Mouse (Mus musculus): ENCODE results near the gene Spa17. TPM values are rescaled to one million over a fixed set of nuclear protein-coding genes. Genes with fewer than 3 reads are reported as not detected.

The Spa17 gene
- polyA plus RNA-seq, 1 experiment from 2014 or later: 4.0 TPM

DNA sequence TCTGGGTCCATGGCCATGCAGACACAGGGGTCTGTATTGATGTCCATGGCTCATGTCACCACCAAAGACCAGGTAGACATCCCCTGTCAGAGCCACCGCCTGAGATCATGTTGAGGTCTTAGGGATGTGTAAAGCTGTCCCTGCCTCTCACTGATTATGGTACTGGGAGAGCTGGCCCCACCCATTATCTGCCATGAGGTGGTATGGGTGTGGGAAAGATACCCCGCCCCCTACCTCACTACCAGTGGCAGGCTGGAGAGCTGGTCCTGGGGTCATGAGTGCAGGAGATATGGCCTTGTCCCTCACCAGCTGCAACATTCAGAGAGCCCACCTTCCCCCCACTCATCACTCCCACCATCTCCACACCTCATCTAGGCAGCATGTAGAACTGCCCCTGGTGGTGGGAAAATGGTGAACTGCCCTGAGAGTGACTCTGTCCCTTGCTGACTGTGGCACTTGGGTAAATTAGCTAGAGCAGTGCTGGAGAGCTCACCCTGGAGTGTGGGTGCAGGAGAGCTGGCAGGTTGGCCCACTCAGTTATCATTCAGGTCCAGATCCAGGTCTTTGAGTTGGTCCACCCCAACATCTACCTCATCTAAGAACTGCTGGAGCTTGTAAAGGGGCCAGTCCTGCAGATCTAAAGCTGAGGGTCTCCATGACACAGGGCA is 12.8 kb downstream of the Spa17 start:
- H3K9me3 ChIP-seq (ENCODE audit: control insufficient read depth, low read length): no peaks in the 10 kb centered on the region
- no peaks in the 10 kb centered on the region for H3K27me3 ChIP-seq (ENCODE audit: control insufficient read depth, insufficient read depth, low read length)
- ATAC-seq (ENCODE audit: low FRiP score, low TSS enrichment) (no peak), DNase-seq (ENCODE audit: low spot score) (no peak)
- H3K4me1 ChIP-seq (replicated peaks; ENCODE audit: control insufficient read depth, insufficient read depth): no peaks in the 10 kb centered on the region
- H3K27ac ChIP-seq (replicated peaks): no peak overlapping the region
- 87% methylated on average over 2 of the region's 2 CpGs for WGBS
- no peak overlapping the region for H3K4me2 ChIP-seq (replicated peaks; ENCODE audit: low read depth)
- H3K4me3 ChIP-seq (ENCODE audit: low read depth, low read length): no peak overlapping the region
- TF ChIP-seq EP300 (optimal IDR thresholded peaks at IDR 0.05) (no peak), CTCF (IDR thresholded peaks at IDR 0.05; ENCODE audit: low read depth) (no peak)
- H3K9ac ChIP-seq (ENCODE audit: low read length): no peak overlapping the region
- no peaks in the 10 kb centered on the region for H3K36me3 ChIP-seq (ENCODE audit: control insufficient read depth, insufficient read depth, low read length)

DNA sequence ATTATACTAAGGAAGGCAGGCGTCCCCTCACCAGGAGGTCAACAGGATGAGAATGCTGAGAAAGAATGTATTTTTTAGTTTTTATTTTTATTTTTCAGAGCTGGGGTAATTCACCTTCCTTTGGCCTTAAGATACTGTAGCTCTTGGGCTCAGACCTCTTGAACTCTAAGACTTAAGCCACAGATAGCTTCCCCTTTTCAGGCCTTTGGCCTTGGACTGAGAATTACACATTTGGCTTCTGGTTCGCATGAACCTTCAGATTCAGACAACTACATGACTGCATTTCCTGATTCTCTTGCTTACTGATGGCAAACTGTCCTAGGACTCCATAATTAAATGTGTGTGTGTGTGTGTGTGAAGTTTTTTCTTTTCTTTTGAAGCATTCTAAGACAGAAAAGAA is 14.9 kb downstream of the Spa17 start:
- no peak for DNase-seq (ENCODE audit: low spot score)
- 86% methylated on average over 2 of the region's 2 CpGs for WGBS
- Histone ChIP-seq H3K4me2 (replicated peaks; ENCODE audit: low read depth) (no peak overlapping the region), H3K4me1 (replicated peaks; ENCODE audit: control insufficient read depth, insufficient read depth) (no peaks in the 10 kb centered on the region), H3K27me3 (ENCODE audit: control insufficient read depth, insufficient read depth, low read length) (no peaks in the 10 kb centered on the region), H3K9ac (ENCODE audit: low read length) (no peak overlapping the region), H3K4me3 (ENCODE audit: low read depth, low read length) (no peak overlapping the region), H3K9me3 (ENCODE audit: control insufficient read depth, low read length) (no peaks in the 10 kb centered on the region), H3K36me3 (ENCODE audit: control insufficient read depth, insufficient read depth, low read length) (no peaks in the 10 kb centered on the region), H3K27ac (replicated peaks) (no peak overlapping the region)
- TF ChIP-seq EP300 (optimal IDR thresholded peaks at IDR 0.05) (no peak), CTCF (IDR thresholded peaks at IDR 0.05; ENCODE audit: low read depth) (no peak)
- no peak for ATAC-seq (ENCODE audit: low FRiP score, low TSS enrichment)

DNA sequence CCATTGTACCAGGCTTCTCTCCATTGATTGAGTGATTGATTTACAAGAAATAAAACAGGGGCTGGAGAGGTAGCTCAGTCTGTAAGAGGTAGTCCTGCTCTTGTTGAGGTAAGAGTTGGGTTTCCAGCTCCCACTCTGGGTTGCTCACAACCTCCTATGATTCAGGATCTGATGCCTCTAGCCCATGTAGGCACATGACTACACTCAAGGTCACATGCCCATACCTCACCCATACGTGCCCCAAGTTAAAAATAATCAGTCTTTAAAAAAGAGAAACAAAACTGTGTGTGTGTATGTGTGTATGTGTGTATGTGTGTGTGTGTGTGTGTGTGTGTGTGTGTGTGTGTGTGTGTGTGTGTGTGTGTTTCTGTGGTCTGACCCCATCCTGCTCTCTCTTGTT is 18.0 kb downstream of the Spa17 start:
- H3K9ac ChIP-seq (ENCODE audit: low read length): no peak overlapping the region
- H3K4me1 ChIP-seq (replicated peaks; ENCODE audit: control insufficient read depth, insufficient read depth): no peaks in the 10 kb centered on the region
- ATAC-seq (ENCODE audit: low FRiP score, low TSS enrichment): no peak
- no peak overlapping the region for H3K4me2 ChIP-seq (replicated peaks; ENCODE audit: low read depth)
- no peak overlapping the region for H3K27ac ChIP-seq (replicated peaks)
- no peak overlapping the region for H3K4me3 ChIP-seq (ENCODE audit: low read depth, low read length)
- TF ChIP-seq CTCF (IDR thresholded peaks at IDR 0.05; ENCODE audit: low read depth): no peak
- TF ChIP-seq EP300 (optimal IDR thresholded peaks at IDR 0.05): no peak
- no peaks in the 10 kb centered on the region for H3K9me3 ChIP-seq (ENCODE audit: control insufficient read depth, low read length)
- WGBS: 68% methylated on average over 1 of the region's 1 CpGs
- no peak for DNase-seq (ENCODE audit: low spot score)
- no peaks in the 10 kb centered on the region for H3K27me3 ChIP-seq (ENCODE audit: control insufficient read depth, insufficient read depth, low read length)
- H3K36me3 ChIP-seq (ENCODE audit: control insufficient read depth, insufficient read depth, low read length): no peaks in the 10 kb centered on the region

GRCm38 (mm10) chr9:37593690-37594089 is 19.8 kb downstream of the Spa17 start:
- ATAC-seq (ENCODE audit: low FRiP score, low TSS enrichment) (no peak), DNase-seq (ENCODE audit: low spot score) (no peak)
- no peaks in the 10 kb centered on the region for H3K4me1 ChIP-seq (replicated peaks; ENCODE audit: control insufficient read depth, insufficient read depth)
- no peak overlapping the region for H3K4me2 ChIP-seq (replicated peaks; ENCODE audit: low read depth)
- H3K9me3 ChIP-seq (ENCODE audit: control insufficient read depth, low read length): no peaks in the 10 kb centered on the region
- WGBS: 83% methylated on average over 3 of the region's 3 CpGs
- no peak overlapping the region for H3K9ac ChIP-seq (ENCODE audit: low read length)
- no peak overlapping the region for H3K4me3 ChIP-seq (ENCODE audit: low read depth, low read length)
- no peak overlapping the region for H3K27ac ChIP-seq (replicated peaks)
- TF ChIP-seq CTCF (IDR thresholded peaks at IDR 0.05; ENCODE audit: low read depth): no peak
- no peak for TF ChIP-seq EP300 (optimal IDR thresholded peaks at IDR 0.05)
- no peaks in the 10 kb centered on the region for H3K36me3 ChIP-seq (ENCODE audit: control insufficient read depth, insufficient read depth, low read length)
- no peaks in the 10 kb centered on the region for H3K27me3 ChIP-seq (ENCODE audit: control insufficient read depth, insufficient read depth, low read length)

- no peaks in the 10 kb centered on the region for H3K9me3 ChIP-seq (ENCODE audit: control insufficient read depth, low read length)
- no peak overlapping the region for H3K27ac ChIP-seq (replicated peaks)
- DNase-seq (ENCODE audit: low spot score): no peak
- no peaks in the 10 kb centered on the region for H3K27me3 ChIP-seq (ENCODE audit: control insufficient read depth, insufficient read depth, low read length)
- ATAC-seq (ENCODE audit: low FRiP score, low TSS enrichment): no peak
- H3K4me2 ChIP-seq (replicated peaks; ENCODE audit: low read depth): no peak overlapping the region
- TF ChIP-seq EP300 (optimal IDR thresholded peaks at IDR 0.05): no peak
- no peak for TF ChIP-seq CTCF (IDR thresholded peaks at IDR 0.05; ENCODE audit: low read depth)
- H3K4me3 ChIP-seq (ENCODE audit: low read depth, low read length): no peak overlapping the region
- no peaks in the 10 kb centered on the region for H3K4me1 ChIP-seq (replicated peaks; ENCODE audit: control insufficient read depth, insufficient read depth)
- H3K36me3 ChIP-seq (ENCODE audit: control insufficient read depth, insufficient read depth, low read length): no peaks in the 10 kb centered on the region
- WGBS: 56% methylated on average over 6 of the region's 6 CpGs
- H3K9ac ChIP-seq (ENCODE audit: low read length): no peak overlapping the region
Observed at GRCm38 (mm10) chr9:37592633-37593032, 20.9 kb downstream of the Spa17 start.

DNA sequence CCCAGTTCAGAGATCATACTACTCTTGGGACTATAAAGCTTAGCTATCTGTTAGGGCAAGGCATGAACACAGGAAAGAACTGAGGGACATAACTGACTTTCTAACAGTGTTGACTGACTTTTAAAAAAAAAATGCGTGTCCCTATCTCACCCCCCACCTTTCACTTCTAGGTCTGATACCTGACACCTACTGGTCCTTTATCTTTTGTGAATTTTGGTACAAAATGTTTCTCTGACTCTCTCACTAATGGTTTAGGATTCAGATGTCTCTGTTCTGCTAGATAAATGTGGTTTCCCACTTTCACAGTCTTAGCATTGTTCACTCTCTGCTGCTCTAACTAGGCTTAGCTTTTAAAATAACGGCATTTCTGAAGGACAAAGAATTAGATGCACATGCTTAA is 21.5 kb downstream of the Spa17 start:
- DNase-seq (ENCODE audit: low spot score) (no peak), ATAC-seq (ENCODE audit: low FRiP score, low TSS enrichment) (no peak)
- WGBS: 70% methylated on average over 2 of the region's 2 CpGs
- Histone ChIP-seq H3K27ac (replicated peaks) (no peak overlapping the region), H3K27me3 (ENCODE audit: control insufficient read depth, insufficient read depth, low read length) (no peaks in the 10 kb centered on the region), H3K4me2 (replicated peaks; ENCODE audit: low read depth) (no peak overlapping the region), H3K9ac (ENCODE audit: low read length) (no peak overlapping the region), H3K4me1 (replicated peaks; ENCODE audit: control insufficient read depth, insufficient read depth) (no peaks in the 10 kb centered on the region), H3K36me3 (ENCODE audit: control insufficient read depth, insufficient read depth, low read length) (no peaks in the 10 kb centered on the region), H3K9me3 (ENCODE audit: control insufficient read depth, low read length) (no peaks in the 10 kb centered on the region), H3K4me3 (ENCODE audit: low read depth, low read length) (no peak overlapping the region)
- TF ChIP-seq CTCF (IDR thresholded peaks at IDR 0.05; ENCODE audit: low read depth): no peak
- no peak for TF ChIP-seq EP300 (optimal IDR thresholded peaks at IDR 0.05)
